Mouse (Mus musculus): ENCODE data around the gene Arpc5.

The Arpc5 gene

GRCm38 (mm10) chr1:152817027-152817769 is 50.9 kb downstream of the Arpc5 start:
- DNase-seq, result no peak

DNA sequence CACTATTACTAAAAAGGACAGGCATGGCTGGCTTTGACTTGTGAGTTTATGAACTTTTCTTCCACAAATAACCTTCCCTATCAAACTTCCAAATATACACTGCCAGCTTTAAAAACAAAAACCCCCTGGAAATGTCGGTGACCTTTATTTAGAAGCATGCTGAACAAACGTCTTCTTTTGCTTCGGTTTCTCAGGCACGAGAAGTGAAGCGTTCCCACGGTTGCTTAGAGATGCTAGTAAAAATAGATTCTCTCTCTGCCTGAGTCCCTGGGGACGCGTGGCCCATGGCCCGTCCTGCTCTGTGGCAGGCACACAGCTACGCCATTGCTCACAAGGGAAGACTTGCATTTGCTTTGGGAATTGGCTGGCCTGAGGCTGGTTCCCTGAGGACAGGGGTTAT is 51.5 kb downstream of the Arpc5 start:
- no peak for DNase-seq

- DNase-seq, result no peak
Measured at GRCm38 (mm10) chr1:152819558-152819957, 53.2 kb downstream of the Arpc5 start.

- no peak for DNase-seq
Measured at GRCm38 (mm10) chr1:152820911-152821695, 54.8 kb downstream of the Arpc5 start.

DNA sequence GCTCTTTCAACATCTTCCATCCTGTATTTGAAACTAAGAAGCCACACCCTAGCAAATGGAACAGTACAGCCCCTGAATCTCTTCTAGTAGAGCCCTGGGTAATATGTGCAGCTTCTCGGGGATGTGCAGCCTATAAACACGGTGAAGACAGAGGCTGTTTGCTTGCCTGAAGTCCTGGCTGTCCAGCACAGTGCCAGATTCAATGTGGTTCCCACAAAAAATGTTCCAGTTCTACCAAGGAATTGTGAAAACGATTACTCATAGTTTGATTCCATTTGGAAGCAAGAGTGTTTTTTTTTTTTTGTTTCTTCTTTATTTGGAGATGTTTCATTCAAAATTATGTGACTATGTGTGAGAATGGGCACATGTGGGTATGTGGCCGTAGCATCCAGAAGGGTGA is 55.4 kb downstream of the Arpc5 start:
- DNase-seq, result no peak

- no peak for DNase-seq
Measured at GRCm38 (mm10) chr1:152824206-152824605, 57.9 kb downstream of the Arpc5 start.
